Mouse (Mus musculus): ENCODE measurements around the gene Astn2. TPM values are rescaled to one million over a fixed set of nuclear protein-coding genes. Genes with fewer than 3 reads are reported as not detected.

Astn2 gene
- polyA plus RNA-seq (2021; fragmentation: Nextera tagmentation), result 0.81 and 3.8 TPM in 2 replicates
- long read RNA-seq, experiment 1, partial matches to known transcripts, result 0 of 6 reads
- long read RNA-seq, experiment 1, other reads (novel, unspliced or antisense), result 6 of 6 reads
- long read RNA-seq, experiment 2, partial matches to known transcripts, result 1 of 39 reads
- long read RNA-seq, experiment 2, other reads (novel, unspliced or antisense), result 38 of 39 reads

DNA sequence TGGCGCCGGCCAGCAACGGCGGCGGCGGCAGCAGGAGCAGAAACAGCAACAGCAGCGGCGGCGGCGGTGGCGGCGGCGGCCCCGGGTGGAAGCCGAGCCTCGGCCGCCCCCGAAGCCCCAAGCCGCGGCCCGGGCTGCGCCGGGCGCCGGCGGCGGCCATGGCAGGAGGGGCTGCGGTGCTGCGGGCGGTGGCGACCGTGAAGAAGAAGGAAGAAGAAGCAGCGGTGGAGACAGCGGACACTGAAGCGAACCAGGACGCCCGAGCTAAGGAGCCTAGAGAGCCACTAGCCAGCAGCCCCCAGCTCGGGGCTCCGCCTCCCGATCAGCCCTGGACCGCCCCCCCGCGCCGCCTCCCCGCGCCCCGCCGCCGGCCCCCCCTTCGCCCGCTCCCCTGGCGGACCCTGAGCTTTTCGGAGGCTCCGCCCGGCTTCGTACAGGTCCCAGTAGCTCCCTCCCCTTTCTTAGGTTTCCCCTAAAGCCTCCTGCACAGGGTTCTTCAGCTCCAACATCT lies at the start of gene Astn2:
Astn2 (minus strand) TSS at position 411 of the 511 bp plus-strand sequence.

DNA sequence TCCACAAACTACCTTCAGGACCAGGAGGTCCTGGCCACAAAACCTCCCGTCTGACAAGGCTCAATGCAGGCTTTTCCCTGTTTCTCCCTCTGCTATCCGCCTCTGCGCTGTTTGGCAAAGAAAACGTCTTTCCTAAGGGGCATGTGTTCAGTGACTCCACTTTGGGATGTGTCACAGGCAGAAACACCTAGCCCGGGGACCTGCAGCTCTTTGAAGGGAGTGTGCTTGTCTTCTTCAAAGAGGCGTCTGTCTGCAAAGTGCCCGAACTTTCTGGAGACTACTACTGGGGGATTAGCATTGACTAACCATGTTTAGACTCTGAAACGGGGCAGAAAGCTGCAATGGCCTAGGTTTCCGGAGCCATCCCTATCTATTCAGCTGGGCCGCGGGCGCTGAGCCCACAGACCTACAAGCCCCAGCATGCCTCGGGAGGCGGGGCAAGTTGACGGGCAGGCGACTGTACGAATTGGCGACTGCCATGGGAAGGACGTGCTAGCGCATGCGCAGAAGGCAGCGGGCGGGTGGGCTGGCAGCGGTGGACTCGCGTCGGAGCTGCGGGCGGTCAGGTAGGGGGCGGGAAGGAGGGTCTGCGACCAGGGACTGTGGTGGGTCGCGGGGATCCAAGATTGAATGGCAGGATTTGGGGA lies 799.8 kb downstream of the Astn2 start, which contains the start of gene Trim32:
Trim32 (plus strand) TSS at position 483 of the 647 bp plus-strand sequence.

Data from left cerebral cortex, adult 6 months (tissue).